Mouse (Mus musculus) layer of hippocampus, adult 11-12 months (tissue): ENCODE measurements at regions not wholly inside any gene's neighbourhood (a gene's known extent, or its start where the extent isn't known, plus 50 kb on each side); places are given as distances from the start of the nearest gene placed in this dataset.

Experiments
- DNase-seq: peaks from one replicate; pipeline ENCODE4 v3.0.0; 2022; ENCODE audit warnings: low spot score

DNA sequence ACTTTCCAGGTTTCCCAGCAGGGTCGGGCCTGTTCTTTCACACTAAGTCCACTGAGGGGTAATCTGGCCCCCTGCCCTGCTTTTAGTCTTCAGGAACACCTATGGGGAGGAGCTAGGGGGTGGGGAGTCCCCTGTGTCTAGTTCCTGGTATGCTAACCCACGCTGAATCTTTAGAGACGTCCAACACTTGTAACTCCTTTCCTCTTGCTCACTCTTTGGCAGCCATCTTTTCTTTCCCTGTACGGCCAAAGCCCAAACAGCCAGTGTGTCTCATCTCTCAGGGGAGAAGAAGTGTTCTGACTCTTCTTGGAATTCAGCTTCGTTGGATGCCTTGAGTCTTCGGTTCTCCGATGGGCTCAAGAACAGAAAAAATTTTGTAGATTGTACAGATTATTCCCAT lies 68.4 kb upstream of the Lnx1 start:
- no peak for DNase-seq

GRCm38 (mm10) chr5:74769023-74769422 lies 66.3 kb upstream of the Lnx1 start:
- no peak for DNase-seq

DNA sequence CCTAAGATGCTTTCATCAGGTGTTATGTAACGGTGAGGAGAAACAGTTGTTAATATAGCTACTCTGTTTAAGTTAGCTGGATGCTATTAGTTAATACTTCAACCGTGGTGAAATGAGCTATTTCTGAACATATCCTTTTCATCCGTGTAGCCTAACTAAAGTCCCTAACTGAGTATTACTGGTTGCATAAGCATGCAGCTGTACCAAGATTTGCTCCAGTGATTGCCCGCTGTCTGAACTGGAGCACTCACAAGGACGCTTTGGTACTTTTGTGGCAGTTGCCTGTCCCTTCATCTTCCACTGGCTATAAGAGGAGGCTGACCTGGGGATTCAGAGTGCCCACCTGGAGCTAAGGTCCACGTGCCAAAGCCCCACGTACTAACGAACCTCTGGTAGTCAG lies 65.3 kb upstream of the Lnx1 start:
- DNase-seq: no peak

DNA sequence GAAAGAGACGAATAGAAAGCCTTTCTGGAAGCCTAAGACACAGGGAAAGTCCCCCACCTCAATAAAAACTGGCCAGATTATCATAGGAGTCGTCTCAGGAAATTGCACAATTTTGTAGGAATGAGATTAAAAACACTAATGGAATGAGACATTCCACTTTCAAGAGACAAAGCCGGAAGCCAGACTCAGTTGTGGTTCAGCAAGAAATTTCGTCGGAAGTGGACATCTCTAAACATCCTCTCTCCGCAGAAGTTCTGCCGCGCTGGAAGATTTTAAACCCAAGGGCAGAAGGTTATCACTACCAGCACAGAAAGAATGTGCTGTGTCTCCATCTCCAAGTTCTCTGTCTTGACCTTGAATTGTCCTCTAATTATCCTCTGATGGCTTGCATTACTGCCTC lies 63.5 kb upstream of the Lnx1 start:
- DNase-seq: no peak

DNA sequence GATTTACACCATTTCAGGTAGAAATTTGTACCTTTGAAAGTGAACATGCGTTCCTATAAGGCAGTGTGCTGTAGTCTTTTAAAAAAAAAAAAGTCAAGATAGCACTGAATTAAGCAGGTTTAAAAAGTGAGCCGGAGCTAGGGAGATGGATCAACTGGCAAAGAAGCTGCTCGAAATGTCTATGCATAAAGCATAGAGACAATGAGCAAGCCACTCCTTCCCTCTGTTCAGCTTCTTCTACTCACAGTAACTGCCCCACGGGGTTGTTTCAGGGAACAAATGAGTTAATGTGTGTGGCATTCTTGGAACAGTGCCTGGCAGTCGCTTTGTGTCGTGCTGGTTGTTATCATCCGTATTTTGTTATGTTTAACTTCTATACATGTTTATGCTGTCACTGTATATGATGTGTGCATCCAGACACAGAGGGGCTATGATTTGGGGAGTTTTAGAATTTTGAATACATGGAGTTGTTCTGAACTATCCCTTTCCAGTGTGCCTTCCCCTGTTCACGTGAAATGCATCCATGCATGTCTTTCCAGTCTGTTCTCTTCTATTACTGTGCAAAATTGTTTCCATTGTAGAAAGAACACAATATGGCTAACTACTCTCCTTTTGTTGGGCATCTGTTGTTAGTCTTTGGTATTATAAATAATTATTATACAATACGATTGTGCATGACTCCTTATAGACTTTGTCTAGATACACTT lies 62.5 kb upstream of the Lnx1 start:
- DNase-seq: no peak

DNA sequence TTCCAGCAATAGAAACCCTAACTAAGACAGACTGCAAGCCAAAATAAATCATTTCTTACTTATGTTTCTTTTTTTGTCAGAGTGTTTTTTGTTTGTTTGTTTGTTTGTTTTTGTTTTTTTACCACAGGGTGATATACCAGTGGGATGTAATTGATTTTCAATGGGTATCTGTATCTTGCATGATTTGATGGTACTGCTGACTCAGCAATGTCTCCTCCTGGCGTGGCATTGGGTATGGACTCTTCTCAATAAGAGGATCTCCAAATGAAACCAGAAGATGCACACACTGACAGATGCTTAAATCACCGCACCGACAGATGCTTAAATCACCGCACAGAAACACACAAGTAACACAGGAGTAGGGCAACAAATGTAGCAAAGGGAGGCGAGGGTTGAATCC lies 54.8 kb upstream of the Lnx1 start:
- DNase-seq: no peak

GRCm38 (mm10) chr5:74752961-74753360 lies 50.2 kb upstream of the Lnx1 start:
- no peak for DNase-seq
